Mouse (Mus musculus) frontal cortex, adult 2 months (tissue): ENCODE results near the gene Coq4. TPM values are rescaled to one million over a fixed set of nuclear protein-coding genes. Genes with fewer than 3 reads are reported as not detected.
A peak's percentile ranks its signal among the peaks of the same experiment; 100 is the strongest.

Experiments used
- DNase-seq, 2 experiments: peaks; one replicate each; pipeline ENCODE4 v3.0.0; 2022; ENCODE audit warnings: low spot score in 1 of 2; ENCODE audit errors: extremely low spot score in 1 of 2
- polyA plus RNA-seq: library from polyadenylated mRNA; depleted of rRNA; stranded (reverse); fragments of >200 nt; gene quantifications from 2 replicates; pipeline ENCODE4 v1.2.3, GENCODE M21; 2012; rRNA removed

The Coq4 gene
- polyA plus RNA-seq, 1 experiment = 42.7 TPM

DNA sequence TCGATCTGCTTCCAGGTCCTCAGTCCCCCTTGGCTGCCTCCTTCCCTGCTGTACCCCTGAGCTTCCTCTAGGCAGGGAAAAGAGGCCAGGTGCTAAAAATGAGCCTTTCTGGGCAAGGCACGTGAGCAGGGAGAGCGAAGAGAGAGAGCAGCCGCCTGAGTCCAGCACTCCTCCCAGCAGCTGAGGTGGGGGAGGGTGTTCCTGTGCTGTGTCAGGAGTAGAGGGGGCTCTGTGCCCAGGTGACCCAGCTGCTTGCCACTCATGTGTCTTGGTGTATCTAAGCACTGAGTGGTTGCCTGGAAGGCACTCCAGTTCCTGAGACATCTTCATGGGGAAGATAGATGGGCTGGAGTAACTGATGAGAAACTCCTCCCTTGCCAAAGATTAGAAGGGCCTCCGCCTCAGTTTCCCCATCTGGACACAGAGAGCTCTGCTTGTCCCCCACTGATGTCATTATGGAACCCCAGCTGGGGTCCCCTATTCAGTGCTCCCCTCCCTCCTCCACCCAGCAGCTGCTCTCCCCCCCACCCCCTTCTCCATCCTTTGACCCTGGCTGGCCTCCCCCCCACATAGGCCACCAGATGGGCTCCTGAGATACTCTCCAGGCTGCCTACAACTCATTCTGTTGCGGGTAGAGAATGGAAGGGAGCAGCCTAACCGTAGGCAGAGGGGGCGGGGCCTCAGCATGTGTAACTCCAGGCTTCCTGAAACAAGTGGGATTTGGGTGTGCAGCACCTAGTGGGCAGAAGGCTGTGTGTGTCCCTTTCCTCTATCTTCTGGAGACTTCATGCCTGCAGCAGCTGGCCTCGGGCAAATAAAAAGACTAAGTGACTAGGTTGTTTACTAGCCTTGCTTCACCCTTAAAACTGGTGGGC, 56.2 kb downstream of the Coq4 start:
- peak in 1 of 2 experiments; percentile 55 for DNase-seq

DNA sequence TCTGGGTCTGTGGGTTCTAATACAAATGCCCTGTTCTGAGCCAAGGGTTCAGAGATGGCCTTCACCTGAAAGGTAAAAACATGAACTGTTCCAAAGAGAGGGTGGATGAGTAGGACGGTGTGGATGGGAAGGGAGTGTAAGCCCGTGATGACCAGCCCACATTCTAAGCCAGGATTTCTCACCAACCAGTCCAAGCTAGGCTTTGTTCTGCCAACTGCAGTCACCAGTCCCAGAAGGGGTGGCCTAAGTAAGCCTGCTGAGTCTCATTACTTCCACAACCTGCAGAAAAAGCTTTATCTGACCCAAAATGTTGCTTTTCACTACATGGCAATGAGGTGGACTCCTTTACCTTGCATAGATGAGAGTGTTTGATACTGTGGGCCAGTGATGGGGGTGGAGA, 56.8 kb downstream of the Coq4 start:
- no peak for DNase-seq

DNA sequence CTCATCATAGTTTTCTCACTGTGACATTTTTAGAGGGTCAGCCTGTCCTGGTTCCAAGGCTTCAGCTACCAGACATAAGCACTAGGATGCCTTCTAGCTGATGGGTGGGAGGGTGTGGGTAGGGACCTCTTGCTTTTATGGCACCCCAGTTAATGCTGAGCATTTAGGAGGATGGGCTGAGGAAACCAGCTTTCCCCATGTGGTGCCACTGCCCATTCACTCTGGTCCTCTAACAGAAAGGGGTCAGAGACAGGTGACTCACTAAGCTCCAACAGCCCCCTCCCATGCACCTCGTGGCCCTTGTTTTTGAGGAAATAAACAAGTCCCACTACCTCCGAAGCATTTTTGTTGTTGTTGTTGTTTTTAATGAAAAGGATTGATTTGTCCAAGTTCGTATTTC, 57.4 kb downstream of the Coq4 start:
- DNase-seq = no peak

DNA sequence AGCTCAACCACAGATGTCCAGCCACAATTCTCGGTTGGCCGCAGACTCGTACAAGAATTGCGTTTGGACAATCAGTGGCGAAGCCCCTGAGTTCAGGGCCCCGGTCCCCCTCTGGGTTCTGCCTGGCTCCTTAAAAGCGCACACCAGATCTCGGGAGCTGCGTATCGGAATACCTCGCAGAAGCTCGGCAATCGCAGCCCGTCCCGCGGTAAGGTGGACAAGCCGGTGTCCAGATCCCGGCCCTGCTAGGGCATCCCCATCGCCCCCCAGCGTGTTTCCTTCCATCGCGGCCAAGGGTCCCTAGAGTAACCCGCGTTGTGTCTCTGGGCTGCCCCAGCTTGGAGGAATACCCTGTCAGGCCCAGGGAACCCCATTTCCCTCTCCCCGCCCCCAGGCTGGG, 58.3 kb downstream of the Coq4 start:
- DNase-seq = no peak

DNA sequence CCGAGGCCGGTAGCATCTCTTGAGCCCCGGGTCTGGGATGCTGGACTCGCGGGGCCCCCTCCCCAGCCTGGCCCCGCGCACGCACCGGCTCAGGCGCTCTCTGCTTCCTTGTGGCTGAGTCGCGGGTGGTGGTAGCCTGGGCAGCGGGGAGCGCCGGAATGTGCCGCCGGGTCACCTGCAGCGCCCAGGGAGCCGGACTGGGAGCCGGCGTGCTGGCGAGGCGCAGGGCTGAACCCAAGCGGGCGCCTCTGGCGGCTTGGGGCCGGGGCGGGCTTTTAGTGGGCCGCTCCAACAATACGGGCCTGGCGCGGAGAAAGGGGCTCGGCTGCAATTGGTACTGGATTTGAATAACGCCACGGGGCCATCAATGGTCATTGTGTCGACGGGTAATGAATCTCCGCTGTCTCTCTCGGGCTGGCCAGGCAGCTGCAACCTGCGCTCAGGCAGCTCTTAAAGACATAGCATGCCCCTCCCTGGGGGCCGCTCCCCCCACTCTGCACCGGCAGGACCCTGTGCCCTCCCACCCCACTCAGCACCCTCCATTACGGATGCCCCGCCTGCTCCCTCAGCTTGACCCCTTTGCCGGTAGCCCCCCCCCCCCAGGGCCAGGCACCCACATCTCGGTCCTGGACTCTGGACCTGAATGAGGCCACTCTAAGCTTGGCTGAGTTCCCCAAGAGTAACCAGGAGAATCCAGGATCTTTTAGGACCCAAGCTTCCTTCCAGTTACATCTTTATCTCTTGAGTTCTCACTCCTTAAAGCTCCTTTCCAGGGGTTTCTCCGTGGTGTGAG, 59.0 kb downstream of the Coq4 start:
- no peak for DNase-seq

DNA sequence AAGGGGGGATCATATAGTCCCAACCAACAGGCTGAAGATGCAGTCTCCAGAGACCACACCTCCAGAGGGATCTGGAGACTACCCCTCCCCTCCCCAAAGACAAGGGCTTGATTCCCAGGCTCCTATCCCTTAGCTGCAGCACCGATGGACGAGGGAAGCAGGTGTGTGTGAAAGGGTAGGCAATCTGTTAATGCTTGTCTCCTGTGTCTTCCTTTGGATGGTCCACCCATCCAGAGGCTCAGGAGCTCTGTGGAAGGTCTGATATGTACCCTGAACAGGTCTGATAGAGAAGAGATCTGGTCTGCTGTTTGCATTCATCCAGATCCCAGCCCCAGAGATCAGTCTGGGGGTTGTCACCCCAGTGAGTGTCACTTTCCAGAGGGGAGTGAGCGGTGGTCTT, 59.6 kb downstream of the Coq4 start:
- no peak for DNase-seq

Other genes with a start within 250 kb of the Coq4 start
- gene Rapgef1, start 167.8 kb upstream of the Coq4 start, polyA plus RNA-seq = 74.6 and 80.1 TPM in 2 replicates
- gene Gm13420, start 35.8 kb upstream of the Coq4 start, polyA plus RNA-seq = 0.32 and 0.38 TPM in 2 replicates
- not detected in 2 replicates for gene Gm13547, start 28.2 kb upstream of the Coq4 start, polyA plus RNA-seq
- 37.5 and 40.1 TPM in 2 replicates for gene Trub2, start 1.0 kb downstream of the Coq4 start, polyA plus RNA-seq
- gene Slc27a4, start 15.1 kb downstream of the Coq4 start, polyA plus RNA-seq = 60.2 and 65.3 TPM in 2 replicates
- 56.4 and 68.3 TPM in 2 replicates for gene Urm1, start 32.6 kb downstream of the Coq4 start, polyA plus RNA-seq
- 15.9 and 16.2 TPM in 2 replicates for gene Cercam, start 81.7 kb downstream of the Coq4 start, polyA plus RNA-seq
- gene Odf2, start 101.7 kb downstream of the Coq4 start, polyA plus RNA-seq = 177 and 198 TPM in 2 replicates
- gene Gle1, start 147.9 kb downstream of the Coq4 start, polyA plus RNA-seq = 50.4 and 60.2 TPM in 2 replicates
- gene Sptan1, start 178.1 kb downstream of the Coq4 start, polyA plus RNA-seq = 610 and 785 TPM in 2 replicates